Mouse (Mus musculus): Measurements from ENCODE around the gene Ttll11. TPM values are rescaled to one million over a fixed set of nuclear protein-coding genes. Genes with fewer than 3 reads are reported as not detected.

Ttll11 gene
- polyA plus RNA-seq, 1 experiment from 2014 or later = 0.44 TPM

DNA sequence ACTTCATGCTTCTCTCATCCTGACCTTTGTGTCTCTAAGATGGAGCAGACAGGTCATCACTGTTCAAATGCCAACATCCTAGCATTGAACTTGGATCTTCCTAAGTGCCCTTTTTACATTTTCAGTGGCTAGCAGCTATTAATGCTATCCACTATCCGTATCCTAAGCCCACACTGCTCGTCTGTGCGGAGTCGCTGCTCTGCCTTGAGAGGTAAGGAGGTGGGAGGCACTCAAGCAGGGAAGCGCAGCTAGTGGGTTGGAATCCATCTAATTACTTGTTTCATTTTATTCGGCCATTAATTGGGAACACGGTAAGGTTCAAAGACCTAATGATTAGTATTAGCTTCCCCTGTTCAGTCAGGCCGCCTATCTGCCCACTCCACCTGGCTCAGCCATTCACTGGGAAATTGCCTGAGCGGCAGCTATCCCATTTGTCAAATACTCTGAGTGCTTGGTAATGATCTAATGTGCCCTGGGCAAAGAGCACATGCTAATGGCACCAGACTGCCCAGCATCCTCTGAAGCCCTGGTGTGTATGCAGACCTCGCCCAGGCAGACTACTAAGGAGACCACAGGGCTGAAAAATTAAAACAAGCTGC, 130.0 kb downstream of the Ttll11 start:
- Histone ChIP-seq H3K36me3 (ENCODE audit: control insufficient read depth, insufficient read depth) (no peaks in the 10 kb centered on the region), H3K27ac (ENCODE audit: low read depth, low read length) (no peak overlapping the region), H3K4me1 (replicated peaks; ENCODE audit: control insufficient read depth, insufficient read depth, low read length) (peaks cover 3% of the 10 kb centered on the region; the same call in 1 of the 2 replicates), H3K27me3 (replicated peaks; ENCODE audit: control insufficient read depth, insufficient read depth, low read length) (no peaks in the 10 kb centered on the region), H3K9me3 (ENCODE audit: control insufficient read depth) (no peaks in the 10 kb centered on the region), H3K4me2 (replicated peaks; ENCODE audit: low read depth) (no peak overlapping the region), H3K9ac (ENCODE audit: low read depth, low read length) (no peak overlapping the region), H3K4me3 (ENCODE audit: low read depth, low read length) (no peak overlapping the region)
- WGBS = 67% methylated on average over 10 of the region's 10 CpGs
- no peak for ATAC-seq
- TF ChIP-seq CTCF (IDR thresholded peaks at IDR 0.05; ENCODE audit: low read depth) = no peak

DNA sequence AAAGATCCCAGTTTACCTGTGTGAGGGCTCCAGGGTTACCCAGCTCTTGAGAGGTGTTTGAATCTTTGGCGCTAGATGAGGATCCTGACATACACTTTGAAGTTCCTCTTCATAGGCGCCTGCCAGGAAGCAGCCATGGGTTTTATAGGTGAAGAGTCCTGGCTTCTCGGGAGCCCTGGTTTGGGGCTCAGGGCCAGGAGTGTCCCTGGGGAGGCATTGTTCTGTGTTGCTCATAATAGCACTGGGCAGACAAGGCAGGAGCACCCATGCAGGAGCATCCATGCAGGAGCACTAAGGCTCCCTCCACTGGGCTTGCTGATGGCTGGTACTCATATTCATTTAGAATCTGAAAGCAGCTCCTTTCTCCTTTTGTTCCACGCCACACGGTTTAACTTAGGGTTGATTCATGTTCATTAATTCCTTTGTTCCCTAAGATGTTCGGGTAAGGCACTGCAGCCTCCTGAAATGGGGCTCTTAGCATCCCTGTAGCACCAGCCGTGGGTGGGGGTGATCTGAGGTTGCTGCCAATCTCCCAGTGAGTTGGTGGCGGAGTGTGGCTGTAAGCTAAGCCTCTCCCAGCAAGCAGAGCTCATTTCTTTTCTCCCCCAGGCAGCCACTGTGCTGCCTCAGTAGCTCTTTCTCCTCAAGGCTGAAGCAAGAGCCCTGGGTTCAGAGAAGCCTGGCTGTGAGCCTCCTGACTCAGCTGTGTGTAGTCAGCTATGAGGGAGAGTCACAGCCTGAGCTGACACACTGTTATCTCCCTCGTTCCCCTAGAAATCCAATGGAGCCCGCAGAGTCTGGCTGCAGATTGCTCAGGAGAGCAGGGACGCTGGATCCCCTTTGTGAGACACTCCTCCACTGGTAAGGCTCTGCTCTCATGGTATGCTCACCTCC, 133.9 kb downstream of the Ttll11 start:
- Histone ChIP-seq H3K27me3 (replicated peaks; ENCODE audit: control insufficient read depth, insufficient read depth, low read length) (no peaks in the 10 kb centered on the region), H3K4me1 (replicated peaks; ENCODE audit: control insufficient read depth, insufficient read depth, low read length) (no peaks in the 10 kb centered on the region), H3K4me2 (replicated peaks; ENCODE audit: low read depth) (no peak overlapping the region), H3K9me3 (ENCODE audit: control insufficient read depth) (no peaks in the 10 kb centered on the region), H3K36me3 (ENCODE audit: control insufficient read depth, insufficient read depth) (no peaks in the 10 kb centered on the region), H3K4me3 (ENCODE audit: low read depth, low read length) (no peak overlapping the region), H3K27ac (ENCODE audit: low read depth, low read length) (no peak overlapping the region), H3K9ac (ENCODE audit: low read depth, low read length) (no peak overlapping the region)
- no peak for ATAC-seq
- 64% methylated on average over 11 of the region's 11 CpGs for WGBS
- no peak for TF ChIP-seq CTCF (IDR thresholded peaks at IDR 0.05; ENCODE audit: low read depth)

DNA sequence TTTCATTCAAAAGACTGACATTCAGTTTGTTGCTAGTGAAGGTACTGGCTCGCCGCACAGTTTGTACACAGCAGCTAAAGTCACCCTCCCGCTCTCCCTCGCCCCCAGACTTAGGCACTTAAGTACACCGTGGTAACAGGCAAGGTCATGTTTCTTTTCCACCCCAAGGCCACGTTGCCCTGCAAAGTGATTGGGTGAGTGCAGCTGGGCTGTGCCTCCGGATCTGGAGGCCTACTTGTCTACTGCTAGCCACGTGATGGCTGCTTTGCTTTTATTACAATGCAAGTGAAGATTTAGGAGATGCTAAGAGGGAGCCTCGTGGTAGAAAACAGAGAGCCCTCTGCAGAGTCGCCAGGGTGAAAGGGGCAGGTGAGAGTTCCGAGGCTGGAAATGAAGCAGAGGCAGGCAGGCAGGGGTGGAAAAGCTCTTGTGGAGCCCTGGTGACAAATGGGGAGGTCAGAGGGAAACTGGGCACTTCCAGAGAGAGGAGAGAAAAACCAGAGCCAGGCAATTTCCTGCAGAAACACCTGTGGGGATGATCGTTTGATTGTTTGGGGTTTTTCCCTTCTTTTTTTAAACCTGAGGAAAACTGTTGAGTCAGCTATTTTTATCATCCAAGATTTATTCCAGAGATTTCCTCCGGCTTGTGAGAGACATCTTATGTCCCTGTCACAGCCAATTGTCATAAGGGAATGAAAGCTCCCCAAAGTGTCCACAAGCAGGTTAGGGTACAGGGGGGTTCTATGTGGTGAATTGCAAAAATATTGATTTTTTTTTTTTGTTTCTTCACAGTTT, 135.6 kb downstream of the Ttll11 start:
- no peak overlapping the region for H3K4me2 ChIP-seq (replicated peaks; ENCODE audit: low read depth)
- H3K27me3 ChIP-seq (replicated peaks; ENCODE audit: control insufficient read depth, insufficient read depth, low read length) = no peaks in the 10 kb centered on the region
- no peak overlapping the region for H3K9ac ChIP-seq (ENCODE audit: low read depth, low read length)
- no peak for TF ChIP-seq CTCF (IDR thresholded peaks at IDR 0.05; ENCODE audit: low read depth)
- H3K4me1 ChIP-seq (replicated peaks; ENCODE audit: control insufficient read depth, insufficient read depth, low read length) = no peaks in the 10 kb centered on the region
- no peak for ATAC-seq
- no peaks in the 10 kb centered on the region for H3K36me3 ChIP-seq (ENCODE audit: control insufficient read depth, insufficient read depth)
- no peak overlapping the region for H3K4me3 ChIP-seq (ENCODE audit: low read depth, low read length)
- H3K9me3 ChIP-seq (ENCODE audit: control insufficient read depth) = no peaks in the 10 kb centered on the region
- 40% methylated on average over 13 of the region's 13 CpGs for WGBS
- no peak overlapping the region for H3K27ac ChIP-seq (ENCODE audit: low read depth, low read length)

- WGBS = 94% methylated on average over 16 of the region's 16 CpGs
- no peak overlapping the region for H3K4me3 ChIP-seq (ENCODE audit: low read depth, low read length)
- no peaks in the 10 kb centered on the region for H3K4me1 ChIP-seq (replicated peaks; ENCODE audit: control insufficient read depth, insufficient read depth, low read length)
- no peak overlapping the region for H3K4me2 ChIP-seq (replicated peaks; ENCODE audit: low read depth)
- no peak for TF ChIP-seq CTCF (IDR thresholded peaks at IDR 0.05; ENCODE audit: low read depth)
- no peaks in the 10 kb centered on the region for H3K36me3 ChIP-seq (ENCODE audit: control insufficient read depth, insufficient read depth)
- H3K27ac ChIP-seq (ENCODE audit: low read depth, low read length) = no peak overlapping the region
- H3K9ac ChIP-seq (ENCODE audit: low read depth, low read length) = no peak overlapping the region
- ATAC-seq = no peak
- no peaks in the 10 kb centered on the region for H3K9me3 ChIP-seq (ENCODE audit: control insufficient read depth)
- H3K27me3 ChIP-seq (replicated peaks; ENCODE audit: control insufficient read depth, insufficient read depth, low read length) = no peaks in the 10 kb centered on the region
Observed at GRCm38 (mm10) chr2:35842780-35843474, 136.8 kb downstream of the Ttll11 start.

GRCm38 (mm10) chr2:35841841-35842420, 137.8 kb downstream of the Ttll11 start:
- no peaks in the 10 kb centered on the region for H3K9me3 ChIP-seq (ENCODE audit: control insufficient read depth)
- H3K4me3 ChIP-seq (ENCODE audit: low read depth, low read length) = no peak overlapping the region
- ATAC-seq = no peak
- 70% methylated on average over 4 of the region's 4 CpGs for WGBS
- no peaks in the 10 kb centered on the region for H3K36me3 ChIP-seq (ENCODE audit: control insufficient read depth, insufficient read depth)
- H3K27ac ChIP-seq (ENCODE audit: low read depth, low read length) = no peak overlapping the region
- no peaks in the 10 kb centered on the region for H3K27me3 ChIP-seq (replicated peaks; ENCODE audit: control insufficient read depth, insufficient read depth, low read length)
- no peaks in the 10 kb centered on the region for H3K4me1 ChIP-seq (replicated peaks; ENCODE audit: control insufficient read depth, insufficient read depth, low read length)
- peak; percentile 30 for TF ChIP-seq CTCF (IDR thresholded peaks at IDR 0.05; ENCODE audit: low read depth)
- H3K4me2 ChIP-seq (replicated peaks; ENCODE audit: low read depth) = 0 out of 2 replicates have a peak overlapping the region, but pooled peaks have one; percentile 35
- H3K9ac ChIP-seq (ENCODE audit: low read depth, low read length) = no peak overlapping the region
